Mouse (Mus musculus): ENCODE results near the gene Gm4491. TPM values are rescaled to one million over a fixed set of nuclear protein-coding genes. Genes with fewer than 3 reads are reported as not detected.
A peak's percentile ranks its signal among the peaks of the same experiment; 100 is the strongest.
"Not testable (repeated sequence)": the region's sequence is repeated elsewhere in the genome, so short reads cannot be mapped to it uniquely, and the experiment has no call there.

Gene Gm4491
- polyA plus RNA-seq, 1 experiment from 2014 or later, result not detected

DNA sequence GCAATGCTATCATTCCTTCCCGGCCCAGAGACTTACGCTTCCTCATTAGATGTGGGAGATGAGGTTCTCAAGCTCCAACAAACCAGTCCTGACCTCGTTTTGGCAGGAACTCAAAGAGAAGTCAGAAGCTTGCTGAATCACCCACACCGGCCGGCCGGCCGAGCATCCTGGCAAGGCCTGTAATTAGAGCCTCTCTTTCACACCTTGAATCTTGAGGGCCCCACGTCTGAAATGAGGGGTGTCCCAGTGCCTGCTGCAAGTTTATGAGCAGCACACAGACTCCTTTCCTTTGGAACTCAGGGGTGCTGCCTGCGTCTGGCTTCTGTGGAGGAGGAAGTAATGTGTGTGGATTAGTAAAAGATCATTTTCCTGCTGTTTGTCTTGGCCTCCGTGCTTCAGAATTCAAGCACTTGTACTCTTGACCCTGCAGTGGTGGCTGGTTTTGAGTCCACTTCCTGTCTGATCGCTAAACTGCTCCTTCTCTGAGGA lies 31.5 kb downstream of the Gm4491 start:
- H3K4me2 ChIP-seq, result 0 out of 2 replicates have a peak overlapping the region, but pooled peaks have one; percentile 6

DNA sequence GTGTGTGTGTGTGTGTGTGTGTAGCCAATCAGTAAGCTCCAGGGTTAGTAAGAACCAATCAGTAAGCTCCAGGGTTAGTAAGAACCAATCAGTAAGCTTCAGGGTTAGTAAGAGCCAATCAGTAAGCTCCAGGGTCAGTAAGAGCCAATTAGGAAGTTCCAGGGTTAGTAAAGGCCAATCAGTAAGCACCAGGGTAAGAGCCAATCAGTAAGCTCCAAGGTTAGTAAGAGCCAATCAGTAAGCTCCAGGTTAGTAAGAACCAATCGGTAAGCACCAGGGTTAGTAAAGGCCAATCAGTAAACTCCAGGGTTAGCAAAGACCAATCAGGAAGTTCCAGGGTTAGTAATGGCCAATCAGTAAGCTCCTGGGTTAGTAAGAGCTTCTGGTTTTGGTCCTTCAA lies 32.8 kb downstream of the Gm4491 start:
- Histone ChIP-seq H3K4me2 (no peak overlapping the region), H3K9me3 (replicated peaks) (0 out of 2 replicates have a peak, but pooled peaks cover 6% of the 10 kb centered on the region), H3K4me3 (no peak overlapping the region), H3K9ac (no peak overlapping the region), H3K36me3 (no peaks in the 10 kb centered on the region), H3K27me3 (replicated peaks) (no peaks in the 10 kb centered on the region), H3K4me1 (replicated peaks) (peaks cover 18% of the 10 kb centered on the region), H3K27ac (ENCODE audit: poor library complexity, severe bottlenecking) (no peak overlapping the region)
- 89% methylated on average over 1 of the region's 1 CpGs for WGBS
- ATAC-seq (ENCODE audit: insufficient number of reproducible peaks, low FRiP score), result no peak

More for the DNA sequence above, 31.5 kb downstream of the Gm4491 start:
- Histone ChIP-seq H3K9me3 (replicated peaks) (no peaks in the 10 kb centered on the region), H3K4me1 (replicated peaks) (peaks cover 18% of the 10 kb centered on the region), H3K36me3 (no peaks in the 10 kb centered on the region), H3K27ac (ENCODE audit: poor library complexity, severe bottlenecking) (peak overlapping the region; percentile 29; the same call in 1 of the 2 replicates), H3K27me3 (replicated peaks) (no peaks in the 10 kb centered on the region), H3K9ac (no peak overlapping the region), H3K4me3 (no peak overlapping the region)
- 42% methylated on average over 11 of the region's 11 CpGs for WGBS
- ATAC-seq (ENCODE audit: insufficient number of reproducible peaks, low FRiP score), result 0 out of 2 replicates have a peak, but pooled peaks have one; percentile 53

DNA sequence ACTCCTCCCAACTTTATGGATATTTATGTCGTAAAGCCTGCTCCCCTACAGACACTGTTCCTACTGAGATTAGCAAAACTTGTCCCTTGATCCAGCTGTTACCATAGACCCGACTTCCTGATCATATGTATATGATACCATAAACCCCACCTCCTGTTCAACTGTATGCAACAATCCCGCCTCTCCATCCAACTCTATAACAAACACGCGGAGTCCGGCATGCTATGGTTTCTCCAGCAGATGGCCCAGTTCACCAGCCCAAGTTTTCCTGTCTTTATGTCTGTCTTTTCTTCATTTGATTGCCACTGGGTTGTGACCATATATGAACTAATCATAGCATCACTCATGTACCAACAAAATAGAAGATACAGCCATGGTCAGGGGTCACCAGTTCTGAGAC lies 40.1 kb downstream of the Gm4491 start:
- 77% methylated on average over 6 of the region's 6 CpGs for WGBS
- H3K4me3 ChIP-seq, result no peak overlapping the region
- no peak for ATAC-seq (ENCODE audit: insufficient number of reproducible peaks, low FRiP score)

DNA sequence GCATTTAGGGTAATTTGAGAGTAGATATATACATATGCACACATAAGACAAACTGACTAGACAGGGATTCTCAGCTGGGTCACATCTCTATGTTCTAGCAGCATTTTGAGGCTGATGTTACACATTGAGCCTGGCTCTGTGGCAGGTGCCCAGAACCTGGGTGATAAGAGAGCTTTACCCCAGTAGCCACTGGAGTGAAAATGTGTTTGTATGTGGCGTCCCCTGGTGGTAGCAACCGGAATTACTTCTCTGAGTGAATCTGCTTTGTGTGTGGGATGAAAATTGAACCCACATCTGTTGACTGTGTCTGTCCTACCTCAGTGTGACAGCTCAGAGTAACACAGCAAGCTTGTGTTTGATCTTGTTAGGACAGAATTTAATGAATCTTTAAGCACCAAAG lies 45.8 kb downstream of the Gm4491 start:
- not testable (repeated sequence) for H3K4me1 ChIP-seq (replicated peaks); H3K4me2 ChIP-seq; H3K9ac ChIP-seq; H3K9me3 ChIP-seq (replicated peaks); H3K27ac ChIP-seq (ENCODE audit: poor library complexity, severe bottlenecking); ATAC-seq (ENCODE audit: insufficient number of reproducible peaks, low FRiP score); H3K36me3 ChIP-seq; H3K4me3 ChIP-seq; H3K27me3 ChIP-seq (replicated peaks)
- 3% methylated on average over 2 of the region's 2 CpGs for WGBS

More for the DNA sequence above, 40.1 kb downstream of the Gm4491 start:
- Histone ChIP-seq H3K36me3 (no peaks in the 10 kb centered on the region), H3K9ac (no peak overlapping the region), H3K27me3 (replicated peaks) (no peaks in the 10 kb centered on the region), H3K27ac (ENCODE audit: poor library complexity, severe bottlenecking) (no peak overlapping the region), H3K4me1 (replicated peaks) (no peaks in the 10 kb centered on the region), H3K4me2 (no peak overlapping the region), H3K9me3 (replicated peaks) (0 out of 2 replicates have a peak, but pooled peaks cover 6% of the 10 kb centered on the region)

DNA sequence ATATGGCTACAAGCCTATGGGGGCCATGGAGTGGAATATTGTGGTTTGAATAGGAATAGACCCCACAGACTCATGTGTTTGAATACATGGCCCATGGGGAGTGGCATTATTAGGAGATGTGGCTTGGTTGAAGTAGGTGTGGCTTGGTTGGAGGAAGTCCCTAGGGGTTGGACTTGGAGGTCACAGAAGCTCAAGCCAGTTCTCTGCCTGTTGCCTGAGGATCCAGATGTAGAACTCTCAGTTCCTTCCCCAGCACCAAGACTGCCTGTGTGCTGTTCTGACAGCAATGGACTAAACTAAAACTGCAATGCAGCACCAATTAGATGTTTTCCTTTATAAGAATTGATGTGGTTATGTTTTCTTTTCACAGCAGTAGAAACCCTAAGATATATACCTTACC lies 49.6 kb downstream of the Gm4491 start:
- Histone ChIP-seq H3K4me2 (no peak overlapping the region), H3K27ac (ENCODE audit: poor library complexity, severe bottlenecking) (no peak overlapping the region), H3K9me3 (replicated peaks) (no peaks in the 10 kb centered on the region; the same call in 1 of the 2 replicates), H3K36me3 (no peaks in the 10 kb centered on the region), H3K27me3 (replicated peaks) (0 out of 2 replicates have a peak, but pooled peaks cover 3% of the 10 kb centered on the region), H3K4me3 (no peak overlapping the region), H3K9ac (no peak overlapping the region), H3K4me1 (replicated peaks) (no peaks in the 10 kb centered on the region)
- ATAC-seq (ENCODE audit: insufficient number of reproducible peaks, low FRiP score), result no peak

Other genes starting within 250 kb of the Gm4491 start
- gene Zmym2, start 229.2 kb downstream of the Gm4491 start, polyA plus RNA-seq (2016; fragmentation: Nextera tagmentation; extraction: Ambion mirVana), result 38.9 and 46.2 TPM in 2 replicates
- 13.3 and 15.3 TPM in 2 replicates for gene Gja3, start 57.8 kb downstream of the Gm4491 start, polyA plus RNA-seq (2016; fragmentation: Nextera tagmentation; extraction: Ambion mirVana)
- 0.63 and 0.77 TPM in 2 replicates for gene Gjb2, start 11.2 kb downstream of the Gm4491 start, polyA plus RNA-seq (2016; fragmentation: Nextera tagmentation; extraction: Ambion mirVana)
- 0.14 and 0.21 TPM in 2 replicates for gene Gjb6, start 17.7 kb upstream of the Gm4491 start, polyA plus RNA-seq (2016; fragmentation: Nextera tagmentation; extraction: Ambion mirVana)